7 mouse cellular contexts compared by ENCODE assay signal in genomic region chr10:60284676-60285111, GRCm38 (mm10). TPM values are rescaled to one million over a fixed set of nuclear protein-coding genes. Genes with fewer than 3 reads are reported as not detected.
DNase-seq lines count a peak whose midpoint lies in the region; ATAC-seq and TF ChIP-seq lines count a peak whose summit lies in the region.

No protein-coding gene starts in this region.

- H3K27me3 ChIP-seq in G1E (ENCODE audit: insufficient read depth, low read length), result no peaks in the 10 kb centered on the region
- no peaks in the 10 kb centered on the region for H3K27me3 ChIP-seq in midbrain, postnatal 0 days (ENCODE audit: insufficient read depth, low read length)

- peak overlapping the region; percentile 51; the same call in 1 of the 2 replicates for H3K9ac ChIP-seq in midbrain, postnatal 0 days (replicated peaks; ENCODE audit: low read length, poor library complexity, severe bottlenecking)

- no peak for TF ChIP-seq POLR2A in bone marrow macrophage, adult 2 months (IDR thresholded peaks at IDR 0.05; ENCODE audit: borderline replicate concordance, low read depth, low read length)

- H3K9me3 ChIP-seq in G1E (replicated peaks), result no peaks in the 10 kb centered on the region
- no peaks in the 10 kb centered on the region for H3K9me3 ChIP-seq in midbrain, postnatal 0 days (ENCODE audit: low read length)

- H3K4me1 ChIP-seq in G1E (ENCODE audit: insufficient read depth, low read depth, low read length), result peaks cover 71% of the 10 kb centered on the region
- H3K4me1 ChIP-seq in bone marrow macrophage, adult 2 months (ENCODE audit: control insufficient read depth, insufficient read depth, low read length), result peaks cover 54% of the 10 kb centered on the region
- H3K4me1 ChIP-seq in midbrain, postnatal 0 days (ENCODE audit: insufficient read depth, low read length), result peaks cover 51% of the 10 kb centered on the region

- 28% methylated on average over 8 of the region's 8 CpGs for whole genome bisulfite sequencing in midbrain, postnatal 0 days

- no peak for DNase-seq in G1E (ENCODE audit: low spot score)
- peak; percentile 18 for DNase-seq in induced T-regulatory cell, adult 2 months (ENCODE audit: low read depth)
- no peak for DNase-seq in midbrain, postnatal 0 days (ENCODE audit: low spot score)
- no peak for DNase-seq in right cerebral cortex, postnatal 36 days (ENCODE audit: low spot score in 2 of 2)
- DNase-seq in right cerebral cortex, adult 2 months (ENCODE audit: low spot score in 2 of 2), result no peak

- peak overlapping the region; percentile 98 for H3K27ac ChIP-seq in bone marrow macrophage, adult 2 months (ENCODE audit: insufficient read depth, low read depth, low read length)
- peak overlapping the region; percentile 70 for H3K27ac ChIP-seq in midbrain, postnatal 0 days (ENCODE audit: low read depth, low read length)

- no peak for TF ChIP-seq CTCF in G1E (IDR thresholded peaks at IDR 0.05; ENCODE audit: low read depth, low read length)
- no peak for TF ChIP-seq CTCF in bone marrow macrophage, adult 2 months (IDR thresholded peaks at IDR 0.05; ENCODE audit: low read depth, low read length)
- no peak for TF ChIP-seq CTCF in midbrain, postnatal 0 days (IDR thresholded peaks at IDR 0.05)

- H3K4me3 ChIP-seq in G1E (ENCODE audit: low read depth, low read length), result peak overlapping the region; percentile 52; the same call in 1 of the 2 replicates
- peak overlapping the region; percentile 96 for H3K4me3 ChIP-seq in bone marrow macrophage, adult 2 months (ENCODE audit: insufficient read depth, low read length)
- H3K4me3 ChIP-seq in midbrain, postnatal 0 days (ENCODE audit: low read depth, low read length), result no peak overlapping the region

- peaks cover 54% of the 10 kb centered on the region for H3K36me3 ChIP-seq in G1E (replicated peaks)
- H3K36me3 ChIP-seq in midbrain, postnatal 0 days (ENCODE audit: insufficient read depth, low read length), result no peaks in the 10 kb centered on the region

- H3K4me2 ChIP-seq in midbrain, postnatal 0 days (ENCODE audit: low read depth, low read length, poor library complexity, severe bottlenecking), result peak overlapping the region; percentile 44

- no peak for ATAC-seq in G1E (ENCODE audit: extremely low read depth, insufficient number of reproducible peaks, low FRiP score, poor library complexity, severe bottlenecking)
- ATAC-seq in midbrain, postnatal 0 days (ENCODE audit: low FRiP score), result peak; percentile 6; the same call in 1 of the 2 replicates
- ATAC-seq in CD4-positive, CD25-positive, alpha-beta regulatory T cell, adult 4 months, result no peak

RNA-seq across cellular contexts. Expression of gene Psap, which starts 7.3 kb away (rescaled TPM):
- 55.7 and 74.8 TPM in 2 replicates for total RNA-seq in G1E (2014; fragmentation: Nextera tagmentation)
- total RNA-seq in G1E (2017), result 100 and 103 TPM in 2 replicates
- 32.9 and 35.8 TPM in 2 replicates for polyA plus RNA-seq in G1E (2012)
- 4,392 and 4,568 TPM in 2 replicates for polyA plus RNA-seq in bone marrow macrophage, adult 2 months (2012; ENCODE audit: insufficient read depth, insufficient read length, missing spikeins)
- 714 and 811 TPM in 2 replicates for total RNA-seq in midbrain, postnatal 0 days (2014; rRNA removed)
- polyA plus RNA-seq in midbrain, postnatal 0 days (2015; fragmentation: Nextera tagmentation; extraction: Ambion mirVana), result 272 and 300 TPM in 2 replicates
- polyA plus RNA-seq in CD4-positive, CD25-positive, alpha-beta regulatory T cell, adult 4 months (2017; shearing (Covaris generic)), result 100 to 1,000 TPM in 1 of 2 experiments, 10 to 100 TPM in 1; 89.0 to 427 TPM

Comparison
In these comparisons a context has a peak if more than half of its experiments do, and no peak if none do; other contexts are left out.
1. RNA of gene Psap, which starts 7.3 kb away (polyA plus RNA-seq): 4,392 to 4,568 TPM in bone marrow macrophage, adult 2 months; 89.0 to 427 TPM in CD4-positive, CD25-positive, alpha-beta regulatory T cell, adult 4 months, 272 to 300 TPM in midbrain, postnatal 0 days and 32.9 to 35.8 TPM in G1E; every median in the first group is over 10 times any median in the second.